Mouse (Mus musculus): Measurements from ENCODE around the gene Capn9. TPM values are rescaled to one million over a fixed set of nuclear protein-coding genes. Genes with fewer than 3 reads are reported as not detected.

Gene Capn9
- polyA plus RNA-seq, 1 experiment, result not detected

DNA sequence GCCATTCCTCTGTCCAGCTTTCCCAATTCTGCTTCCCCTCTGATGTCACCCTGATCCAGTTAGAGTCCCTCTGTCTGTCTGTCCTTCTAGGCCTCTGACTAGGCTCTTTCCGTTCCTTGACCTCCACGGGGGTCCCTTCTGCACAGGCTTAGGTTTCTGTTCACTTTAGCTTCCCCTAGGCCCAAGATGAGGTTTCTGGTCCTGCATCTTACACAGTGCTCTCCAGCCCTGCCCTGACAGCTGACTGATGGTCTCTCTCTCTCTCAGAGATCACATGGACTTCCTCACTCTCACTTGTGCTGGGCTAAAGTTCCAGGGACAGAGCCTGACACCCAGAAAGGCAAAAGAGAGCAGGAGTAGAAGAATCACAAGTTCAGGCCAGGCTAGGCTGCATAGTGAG, 10.6 kb downstream of the Capn9 start:
- TF ChIP-seq CTCF (conservative IDR thresholded peaks at IDR 0.05; ENCODE audit: insufficient read depth, insufficient read length, low read depth, low read length), result no peak
- TF ChIP-seq POLR2A (IDR thresholded peaks at IDR 0.05; ENCODE audit: low read depth, low read length), result no peak
- WGBS, result 83% methylated on average over 2 of the region's 2 CpGs
- Histone ChIP-seq H3K27me3 (replicated peaks; ENCODE audit: control insufficient read depth, insufficient read depth, low read length) (no peaks in the 10 kb centered on the region), H3K4me1 (ENCODE audit: control insufficient read depth, insufficient read depth, low read length) (no peaks in the 10 kb centered on the region), H3K4me3 (ENCODE audit: insufficient read depth, low read depth, low read length) (no peak overlapping the region), H3K36me3 (ENCODE audit: control insufficient read depth, insufficient read depth, low read length) (no peaks in the 10 kb centered on the region), H3K27ac (ENCODE audit: insufficient read depth, low read depth, low read length) (no peak overlapping the region)
- no peak for DNase-seq

DNA sequence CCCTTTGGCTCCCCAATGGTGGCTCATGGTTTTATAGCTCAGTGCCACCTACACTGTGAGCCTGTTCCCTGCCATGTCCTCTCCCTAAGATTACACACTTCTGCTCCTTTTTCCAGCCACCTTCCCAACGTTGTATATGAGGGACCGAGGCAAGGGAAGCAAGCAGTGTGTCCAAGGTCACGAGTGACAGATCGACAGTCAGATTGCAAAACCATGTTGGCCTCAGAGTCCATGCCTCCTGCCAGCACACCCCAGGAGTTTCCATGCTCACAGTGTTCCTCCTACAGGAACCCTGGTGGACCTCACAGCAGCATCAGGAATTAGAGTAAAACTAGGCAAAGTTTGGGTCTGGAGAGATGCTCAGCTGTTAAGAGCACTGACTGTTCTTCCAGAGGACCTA, 13.5 kb downstream of the Capn9 start:
- Histone ChIP-seq H3K27me3 (replicated peaks; ENCODE audit: control insufficient read depth, insufficient read depth, low read length) (no peaks in the 10 kb centered on the region), H3K36me3 (ENCODE audit: control insufficient read depth, insufficient read depth, low read length) (no peaks in the 10 kb centered on the region), H3K4me1 (ENCODE audit: control insufficient read depth, insufficient read depth, low read length) (no peaks in the 10 kb centered on the region), H3K27ac (ENCODE audit: insufficient read depth, low read depth, low read length) (no peak overlapping the region), H3K4me3 (ENCODE audit: insufficient read depth, low read depth, low read length) (no peak overlapping the region)
- TF ChIP-seq POLR2A (IDR thresholded peaks at IDR 0.05; ENCODE audit: low read depth, low read length), result no peak
- TF ChIP-seq CTCF (conservative IDR thresholded peaks at IDR 0.05; ENCODE audit: insufficient read depth, insufficient read length, low read depth, low read length), result no peak; the same call in 1 of the 2 replicates
- DNase-seq, result no peak
- WGBS, result 61% methylated on average over 4 of the region's 4 CpGs

DNA sequence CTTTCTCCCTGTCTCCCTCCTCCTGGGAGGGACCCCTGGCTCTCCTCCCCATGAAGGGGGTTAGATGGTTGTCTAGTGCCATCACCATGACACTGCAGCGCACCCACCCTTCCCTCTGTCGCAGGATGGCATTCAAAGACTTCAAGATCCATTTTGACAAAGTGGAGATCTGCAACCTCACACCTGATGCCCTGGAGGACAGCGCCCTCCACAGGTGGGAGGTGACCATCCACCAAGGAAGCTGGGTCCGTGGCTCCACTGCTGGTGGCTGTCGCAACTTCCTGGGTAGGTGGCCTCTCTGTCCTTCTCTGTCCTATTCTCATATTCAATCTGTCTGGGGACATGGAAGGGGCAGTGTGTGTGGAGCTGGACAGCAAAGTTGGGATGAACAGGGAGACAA, 28.2 kb downstream of the Capn9 start:
- Histone ChIP-seq H3K27me3 (replicated peaks; ENCODE audit: control insufficient read depth, insufficient read depth, low read length) (no peaks in the 10 kb centered on the region), H3K36me3 (ENCODE audit: control insufficient read depth, insufficient read depth, low read length) (no peaks in the 10 kb centered on the region), H3K4me3 (ENCODE audit: insufficient read depth, low read depth, low read length) (no peak overlapping the region), H3K27ac (ENCODE audit: insufficient read depth, low read depth, low read length) (no peak overlapping the region), H3K4me1 (ENCODE audit: control insufficient read depth, insufficient read depth, low read length) (no peaks in the 10 kb centered on the region)
- WGBS, result 73% methylated on average over 5 of the region's 5 CpGs
- no peak for TF ChIP-seq POLR2A (IDR thresholded peaks at IDR 0.05; ENCODE audit: low read depth, low read length)
- peak; percentile 52; the same call in 1 of the 2 replicates for TF ChIP-seq CTCF (conservative IDR thresholded peaks at IDR 0.05; ENCODE audit: insufficient read depth, insufficient read length, low read depth, low read length)
- DNase-seq, result no peak

DNA sequence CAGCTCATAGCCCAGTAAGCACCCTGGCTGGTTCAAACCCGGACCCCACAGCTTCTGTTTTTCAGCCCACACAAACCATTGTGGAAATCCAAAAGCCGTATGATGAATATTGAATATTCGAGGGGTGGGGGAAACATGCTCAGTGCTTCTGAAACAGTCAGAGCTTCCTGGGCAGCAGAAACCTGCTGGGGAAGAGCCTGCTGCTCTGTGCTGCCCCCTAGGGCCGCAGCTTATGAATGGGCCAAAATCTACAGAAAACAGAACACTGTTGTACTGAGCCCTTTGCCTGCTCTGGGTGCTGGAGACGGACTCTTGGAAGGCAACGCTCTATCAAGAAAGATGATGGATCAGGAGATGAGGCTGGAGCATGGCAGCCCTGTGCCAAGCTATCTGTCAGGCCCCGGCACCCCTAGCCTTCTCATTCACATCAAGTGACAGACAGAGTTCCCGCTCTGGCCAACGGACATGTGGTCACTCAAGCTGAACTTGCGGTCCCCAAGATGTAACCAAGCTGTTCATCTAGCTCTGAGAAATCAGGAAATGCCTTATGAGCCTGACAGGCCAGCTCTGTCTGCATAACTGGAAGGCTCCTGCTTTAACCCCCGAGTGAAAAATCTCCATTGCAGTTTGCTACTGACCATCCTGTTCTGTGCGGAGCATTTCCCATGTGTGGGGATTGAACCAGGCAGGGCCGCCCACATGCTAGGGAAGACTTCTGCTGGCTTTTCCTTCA, 32.5 kb downstream of the Capn9 start:
- H3K27ac ChIP-seq (ENCODE audit: insufficient read depth, low read depth, low read length), result no peak overlapping the region
- no peaks in the 10 kb centered on the region for H3K4me1 ChIP-seq (ENCODE audit: control insufficient read depth, insufficient read depth, low read length)
- H3K4me3 ChIP-seq (ENCODE audit: insufficient read depth, low read depth, low read length), result no peak overlapping the region
- TF ChIP-seq CTCF (conservative IDR thresholded peaks at IDR 0.05; ENCODE audit: insufficient read depth, insufficient read length, low read depth, low read length) (peak; percentile 65), POLR2A (IDR thresholded peaks at IDR 0.05; ENCODE audit: low read depth, low read length) (no peak)
- DNase-seq, result peak; percentile 10
- 56% methylated on average over 13 of the region's 13 CpGs for WGBS
- H3K27me3 ChIP-seq (replicated peaks; ENCODE audit: control insufficient read depth, insufficient read depth, low read length), result no peaks in the 10 kb centered on the region
- no peaks in the 10 kb centered on the region for H3K36me3 ChIP-seq (ENCODE audit: control insufficient read depth, insufficient read depth, low read length)

DNA sequence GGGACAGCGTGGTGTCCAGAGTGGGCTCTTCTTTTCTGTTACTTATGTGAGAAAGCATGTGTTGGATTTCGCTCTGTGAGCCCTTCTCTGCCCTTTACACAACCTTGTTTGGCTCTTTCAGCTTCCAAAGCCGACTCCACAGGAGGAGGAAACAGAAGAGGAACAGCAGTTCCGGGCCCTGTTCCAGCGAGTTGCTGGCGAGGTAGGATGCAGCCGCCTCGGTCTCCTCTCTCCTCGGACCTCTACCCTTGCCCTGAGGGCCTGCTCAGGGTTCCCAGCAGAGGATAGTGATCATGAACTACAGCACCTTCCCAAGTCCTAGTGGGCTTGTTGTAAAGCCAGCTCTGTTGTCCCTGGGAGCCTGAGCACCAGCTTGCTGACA, 33.1 kb downstream of the Capn9 start:
- no peaks in the 10 kb centered on the region for H3K27me3 ChIP-seq (replicated peaks; ENCODE audit: control insufficient read depth, insufficient read depth, low read length)
- 49% methylated on average over 9 of the region's 9 CpGs for WGBS
- H3K27ac ChIP-seq (ENCODE audit: insufficient read depth, low read depth, low read length), result no peak overlapping the region
- TF ChIP-seq CTCF (conservative IDR thresholded peaks at IDR 0.05; ENCODE audit: insufficient read depth, insufficient read length, low read depth, low read length) (no peak), POLR2A (IDR thresholded peaks at IDR 0.05; ENCODE audit: low read depth, low read length) (no peak)
- no peaks in the 10 kb centered on the region for H3K4me1 ChIP-seq (ENCODE audit: control insufficient read depth, insufficient read depth, low read length)
- H3K36me3 ChIP-seq (ENCODE audit: control insufficient read depth, insufficient read depth, low read length), result no peaks in the 10 kb centered on the region
- no peak overlapping the region for H3K4me3 ChIP-seq (ENCODE audit: insufficient read depth, low read depth, low read length)
- no peak for DNase-seq

DNA sequence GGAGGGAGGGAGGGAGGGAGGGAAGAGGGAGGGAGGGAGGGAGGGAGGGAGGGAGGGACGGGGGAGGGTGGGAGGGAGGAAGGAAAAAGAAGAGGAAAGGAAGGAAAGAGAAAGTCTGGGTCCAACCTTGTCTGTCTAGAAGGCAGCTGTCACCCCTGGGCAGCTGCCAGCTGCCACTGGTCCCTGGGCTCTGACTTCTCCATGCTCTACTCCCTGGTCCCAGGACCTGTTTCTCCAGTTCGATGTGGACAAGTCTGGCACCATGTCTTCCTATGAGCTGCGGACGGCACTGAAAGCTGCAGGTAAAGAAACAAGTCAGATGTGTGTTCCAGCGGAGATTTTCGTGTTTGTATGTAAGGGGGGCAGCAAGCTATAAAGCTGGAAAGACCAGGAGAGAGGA, 38.4 kb downstream of the Capn9 start:
- 72% methylated on average over 5 of the region's 6 CpGs for WGBS
- Histone ChIP-seq H3K36me3 (ENCODE audit: control insufficient read depth, insufficient read depth, low read length) (no peaks in the 10 kb centered on the region), H3K4me3 (ENCODE audit: insufficient read depth, low read depth, low read length) (no peak overlapping the region), H3K4me1 (ENCODE audit: control insufficient read depth, insufficient read depth, low read length) (no peaks in the 10 kb centered on the region), H3K27ac (ENCODE audit: insufficient read depth, low read depth, low read length) (no peak overlapping the region), H3K27me3 (replicated peaks; ENCODE audit: control insufficient read depth, insufficient read depth, low read length) (no peaks in the 10 kb centered on the region)
- no peak for DNase-seq
- TF ChIP-seq CTCF (conservative IDR thresholded peaks at IDR 0.05; ENCODE audit: insufficient read depth, insufficient read length, low read depth, low read length) (no peak), POLR2A (IDR thresholded peaks at IDR 0.05; ENCODE audit: low read depth, low read length) (no peak)

DNA sequence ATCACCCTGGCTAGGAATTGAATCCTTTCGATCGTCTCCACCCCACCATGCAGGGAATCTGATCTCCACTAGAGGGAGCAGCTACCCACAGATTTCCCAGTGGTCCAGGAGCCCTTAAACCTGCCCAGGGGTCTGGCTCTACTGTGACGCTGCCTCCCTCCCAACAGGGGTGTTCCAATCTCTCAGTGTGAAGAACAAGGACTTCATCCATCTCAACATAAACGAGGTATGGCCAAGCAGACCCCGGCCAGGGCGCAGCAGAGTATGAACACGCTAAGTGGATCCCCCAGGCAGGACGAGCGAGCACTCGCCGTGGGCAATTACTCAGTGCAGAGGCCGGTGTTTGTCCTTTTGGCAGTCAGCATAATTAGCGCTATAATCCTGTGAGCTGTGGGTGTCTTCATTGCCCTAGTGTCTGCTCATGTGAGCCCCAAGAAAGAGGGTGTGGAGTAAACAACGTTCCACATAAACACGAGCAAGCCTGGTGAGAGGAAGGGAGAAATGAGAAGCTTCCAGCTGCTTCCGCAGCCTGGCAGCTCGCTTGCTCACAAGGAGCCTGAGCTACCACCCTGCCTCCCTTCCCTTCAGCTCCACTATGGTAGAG, 41.5 kb downstream of the Capn9 start:
- peak; percentile 79 for DNase-seq
- Histone ChIP-seq H3K27me3 (replicated peaks; ENCODE audit: control insufficient read depth, insufficient read depth, low read length) (no peaks in the 10 kb centered on the region), H3K4me1 (ENCODE audit: control insufficient read depth, insufficient read depth, low read length) (no peaks in the 10 kb centered on the region), H3K36me3 (ENCODE audit: control insufficient read depth, insufficient read depth, low read length) (no peaks in the 10 kb centered on the region), H3K4me3 (ENCODE audit: insufficient read depth, low read depth, low read length) (peak overlapping the region; percentile 37), H3K27ac (ENCODE audit: insufficient read depth, low read depth, low read length) (no peak overlapping the region)
- 8% methylated on average over 17 of the region's 17 CpGs for WGBS
- TF ChIP-seq CTCF (conservative IDR thresholded peaks at IDR 0.05; ENCODE audit: insufficient read depth, insufficient read length, low read depth, low read length) (peak; percentile 87), POLR2A (IDR thresholded peaks at IDR 0.05; ENCODE audit: low read depth, low read length) (no peak)

All from kidney, adult 2 months (tissue).